Mouse (Mus musculus) midbrain, embryonic 14.5 days (tissue): ENCODE results near the gene Daw1. TPM values are rescaled to one million over a fixed set of nuclear protein-coding genes. Genes with fewer than 3 reads are reported as not detected.

Experiments used
- ATAC-seq: fragments of 200-750 bp; cut with Nextera tagmentation; 2 replicates; pipeline ENCODE4 v1.8.0; 2017; ENCODE audit warnings: moderate number of reproducible peaks, moderate library complexity; ENCODE audit not compliant: low FRiP score, low TSS enrichment
- DNase-seq: peaks from one replicate; pipeline ENCODE4 v3.0.0-alpha.2; 2015
- H3K27ac ChIP-seq: fragments of 300-500 bp; sonication (generic); replicated peaks from 2 replicates; pipeline ENCODE4 v1.5.1; 2014; ENCODE audit warnings: mild to moderate bottlenecking, low read depth, low read length, moderate library complexity
- H3K27me3 ChIP-seq: fragments of 300-500 bp; sonication (generic); 2 replicates; pipeline ENCODE4 v1.6.1; 2014; ENCODE audit warnings: low read length, control low read depth, mixed read lengths; ENCODE audit not compliant: control insufficient read depth, insufficient read depth
- H3K36me3 ChIP-seq: fragments of 300-500 bp; sonication (generic); 2 replicates; pipeline ENCODE4 v1.6.1; 2014; ENCODE audit warnings: low read length, control low read depth; ENCODE audit not compliant: control insufficient read depth, insufficient read depth
- H3K4me1 ChIP-seq: fragments of 300-500 bp; sonication (generic); 2 replicates; pipeline ENCODE4 v1.6.1; 2014; ENCODE audit warnings: mild to moderate bottlenecking, antibody characterized with exemption, low read length, control low read depth; ENCODE audit not compliant: control insufficient read depth, insufficient read depth
- H3K4me2 ChIP-seq: fragments of 300-500 bp; sonication (generic); 2 replicates; pipeline ENCODE4 v1.6.1; 2014; ENCODE audit warnings: mild to moderate bottlenecking, low read length, moderate library complexity
- H3K4me3 ChIP-seq: fragments of 300-500 bp; sonication (generic); replicated peaks from 2 replicates; pipeline ENCODE4 v1.5.1; 2014; ENCODE audit warnings: low read depth, low read length
- H3K9ac ChIP-seq: fragments of 300-500 bp; sonication (generic); replicated peaks from 2 replicates; pipeline ENCODE4 v1.6.1; 2014; ENCODE audit warnings: mild to moderate bottlenecking, low read length, moderate library complexity
- H3K9me3 ChIP-seq: fragments of 300-500 bp; sonication (generic); 2 replicates; pipeline ENCODE4 v1.6.1; 2016; ENCODE audit warnings: low read length, control low read depth, mixed read lengths; ENCODE audit not compliant: control insufficient read depth
- whole genome bisulfite sequencing: fragments of 180-500 bp; shearing (Covaris S2); extraction: QIAGEN DNeasy Blood & Tissue Kit; methylation state at CpG from one replicate; pipeline ENCODE4 v1.1.7; 2014; 5-methylcytosine and 5-hydroxymethylcytosine counted together
- polyA plus RNA-seq: library from polyadenylated mRNA; unstranded; fragments of >200 nt; fragmentation: Nextera tagmentation; extraction: Ambion mirVana; gene quantifications from 2 replicates; pipeline ENCODE4 v1.2.1, GENCODE M21; 2014

Gene Daw1
- polyA plus RNA-seq, 1 experiment from 2014 or later: 0.80 TPM

DNA sequence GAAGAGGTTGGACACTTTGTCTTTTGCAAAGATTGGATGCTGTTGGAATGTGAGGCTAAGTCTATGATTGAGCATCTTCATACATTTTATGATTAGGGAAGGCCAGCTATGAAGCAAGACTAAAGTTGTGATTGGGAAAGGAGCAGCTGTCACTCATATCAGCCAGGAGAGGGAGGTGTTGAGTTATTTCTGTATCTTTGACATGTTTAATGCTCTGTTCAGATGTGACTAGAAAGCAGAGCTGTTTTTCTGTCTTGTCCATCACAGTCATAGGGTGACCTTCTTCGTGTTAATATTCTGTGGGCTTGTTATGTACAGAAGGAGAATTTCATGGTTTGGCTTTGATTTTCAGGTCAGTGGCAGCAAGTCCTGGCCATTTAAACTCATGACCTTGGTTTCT, 63.5 kb downstream of the Daw1 start:
- Histone ChIP-seq H3K4me3 (no peak overlapping the region), H3K27ac (no peak overlapping the region), H3K4me2 (no peak overlapping the region), H3K27me3 (no peaks in the 10 kb centered on the region), H3K4me1 (no peaks in the 10 kb centered on the region), H3K36me3 (no peaks in the 10 kb centered on the region), H3K9me3 (no peaks in the 10 kb centered on the region; the same call in 1 of the 2 replicates), H3K9ac (no peak overlapping the region)
- ATAC-seq (no peak), DNase-seq (peak; percentile 58)
- WGBS: 77% methylated on average over 1 of the region's 1 CpGs

DNA sequence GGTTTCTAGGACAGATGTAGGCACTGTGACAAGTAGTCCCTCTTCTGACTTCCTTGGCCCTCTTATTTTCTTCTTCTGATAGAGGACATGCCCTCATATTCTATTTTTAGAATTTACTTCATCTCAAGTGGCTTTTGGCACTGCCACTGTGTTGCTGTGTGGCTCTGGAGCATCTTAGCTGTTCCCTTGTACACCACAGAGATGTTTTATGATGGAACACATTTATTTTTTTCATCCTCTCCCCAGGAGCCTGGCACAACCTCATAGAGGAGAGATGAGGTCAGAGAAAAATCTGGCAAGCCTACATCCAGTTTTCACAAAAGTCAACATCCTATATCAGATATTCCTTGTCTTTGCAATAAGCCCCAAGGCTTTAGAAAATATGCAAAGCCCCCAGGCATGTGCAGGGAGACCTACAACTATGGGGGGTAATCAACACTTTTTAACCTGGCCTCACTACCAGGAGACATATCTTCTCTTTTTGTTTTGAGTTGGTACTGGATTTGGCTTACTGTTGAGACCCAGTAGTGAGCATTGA, 64.9 kb downstream of the Daw1 start:
- Histone ChIP-seq H3K9ac (no peak overlapping the region), H3K27me3 (no peaks in the 10 kb centered on the region), H3K9me3 (no peaks in the 10 kb centered on the region; the same call in 1 of the 2 replicates), H3K27ac (no peak overlapping the region), H3K4me2 (no peak overlapping the region), H3K4me3 (no peak overlapping the region), H3K36me3 (no peaks in the 10 kb centered on the region), H3K4me1 (no peaks in the 10 kb centered on the region)
- ATAC-seq (no peak), DNase-seq (no peak)

DNA sequence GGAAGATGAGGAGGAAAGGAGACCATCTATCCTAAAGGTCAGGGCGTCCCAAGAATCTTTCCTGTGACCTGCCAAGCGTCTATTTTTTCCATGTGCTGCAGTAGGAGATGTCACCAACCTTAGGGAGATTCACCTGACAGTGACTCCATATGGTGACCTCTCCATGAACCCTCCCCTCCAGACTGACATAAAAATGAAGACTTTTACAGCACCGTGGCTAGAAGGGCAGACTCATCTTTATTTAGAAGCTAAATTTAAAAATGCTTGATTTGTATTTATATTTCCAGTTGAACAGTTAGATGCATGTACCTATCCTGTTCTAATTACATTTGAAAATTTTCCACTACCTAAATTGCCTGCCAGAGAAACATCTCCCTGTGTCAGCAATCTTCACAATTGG, 68.4 kb downstream of the Daw1 start:
- Histone ChIP-seq H3K27me3 (no peaks in the 10 kb centered on the region), H3K27ac (no peak overlapping the region), H3K9ac (no peak overlapping the region), H3K9me3 (no peaks in the 10 kb centered on the region), H3K4me2 (no peak overlapping the region), H3K4me1 (no peaks in the 10 kb centered on the region), H3K36me3 (no peaks in the 10 kb centered on the region), H3K4me3 (no peak overlapping the region)
- DNase-seq (no peak), ATAC-seq (no peak)
- 84% methylated on average over 3 of the region's 3 CpGs for WGBS

DNA sequence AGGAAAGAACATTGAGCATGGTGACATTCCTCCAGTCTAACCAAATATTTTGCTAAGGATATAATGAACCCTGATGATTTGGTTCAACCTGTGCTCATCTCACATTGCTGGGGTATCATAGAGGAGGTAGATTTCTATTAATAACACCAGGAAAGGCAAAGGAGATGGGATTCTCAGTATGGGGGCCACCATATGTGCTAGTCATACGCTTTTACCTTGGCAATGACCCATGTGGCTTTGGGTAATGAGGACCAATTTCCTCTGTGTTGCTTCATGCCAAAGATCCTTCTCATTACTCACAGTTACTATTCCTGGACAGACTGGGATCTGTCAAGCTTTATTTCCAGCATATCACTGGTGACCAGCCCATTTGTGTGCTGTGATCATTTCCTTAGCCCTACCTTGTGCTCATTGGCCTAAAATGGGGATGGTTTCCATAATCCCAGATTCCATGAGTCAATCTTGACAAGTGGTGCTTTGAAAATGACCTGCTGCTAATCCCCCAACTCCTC, 88.7 kb downstream of the Daw1 start:
- 97% methylated on average over 1 of the region's 1 CpGs for WGBS

DNA sequence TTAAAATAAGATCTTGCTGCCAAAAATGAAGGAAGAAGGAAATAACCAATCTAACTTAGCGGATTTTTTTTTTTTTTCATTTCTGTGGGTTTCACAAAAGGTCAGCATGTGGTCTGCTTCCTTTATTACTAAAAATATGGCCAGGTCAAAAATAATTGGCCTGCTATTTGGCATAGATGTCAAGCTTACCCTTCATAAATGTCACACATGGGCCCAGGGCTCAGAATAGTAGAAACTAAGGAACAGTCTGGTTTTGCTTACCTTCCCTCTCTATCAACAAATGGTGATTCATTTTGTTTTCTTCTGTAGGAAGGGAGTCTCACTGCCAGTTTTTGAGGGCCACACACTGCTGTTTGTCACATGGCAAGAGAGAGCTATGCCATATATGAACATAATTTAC, 92.2 kb downstream of the Daw1 start:
- H3K36me3 ChIP-seq: no peaks in the 10 kb centered on the region
- H3K9ac ChIP-seq: no peak overlapping the region
- no peak overlapping the region for H3K27ac ChIP-seq
- no peak overlapping the region for H3K4me3 ChIP-seq
- ATAC-seq (no peak), DNase-seq (no peak)
- no peaks in the 10 kb centered on the region for H3K4me1 ChIP-seq
- no peak overlapping the region for H3K4me2 ChIP-seq
- 90% methylated on average over 1 of the region's 1 CpGs for WGBS
- no peaks in the 10 kb centered on the region for H3K9me3 ChIP-seq
- no peaks in the 10 kb centered on the region for H3K27me3 ChIP-seq

More for the DNA sequence above, 88.7 kb downstream of the Daw1 start:
- Histone ChIP-seq H3K4me3 (no peak overlapping the region), H3K4me2 (no peak overlapping the region), H3K36me3 (no peaks in the 10 kb centered on the region), H3K27ac (no peak overlapping the region), H3K9me3 (no peaks in the 10 kb centered on the region), H3K9ac (no peak overlapping the region), H3K4me1 (no peaks in the 10 kb centered on the region), H3K27me3 (no peaks in the 10 kb centered on the region)
- ATAC-seq (no peak), DNase-seq (no peak)

Other genes with a start within 250 kb of the Daw1 start
- 0.46 and 0.66 TPM in 2 replicates for gene A030005L19Rik, start 246.4 kb upstream of the Daw1 start, polyA plus RNA-seq
- not detected in 2 replicates for gene A030014E15Rik, start 234.8 kb upstream of the Daw1 start, polyA plus RNA-seq
- not detected in 2 replicates for gene Gm6217, start 228.4 kb upstream of the Daw1 start, polyA plus RNA-seq
- not detected in 2 replicates for gene A030003K21Rik, start 216.4 kb upstream of the Daw1 start, polyA plus RNA-seq
- not detected in 2 replicates for gene Gm7544, start 203.7 kb upstream of the Daw1 start, polyA plus RNA-seq
- not detected in 2 replicates for gene Gm47955, start 199.5 kb upstream of the Daw1 start, polyA plus RNA-seq
- gene Gm47959, start 159.2 kb upstream of the Daw1 start, polyA plus RNA-seq: not detected in 2 replicates
- 0.15 and 0.79 TPM in 2 replicates for gene Slc19a3, start 121.3 kb upstream of the Daw1 start, polyA plus RNA-seq
- gene Krtap28-10, start 117.3 kb upstream of the Daw1 start, polyA plus RNA-seq: not detected in 2 replicates
- gene Gm47969, start 114.8 kb upstream of the Daw1 start, polyA plus RNA-seq: not detected in 2 replicates
- gene A030005K14Rik, start 100.4 kb upstream of the Daw1 start, polyA plus RNA-seq: not detected in 2 replicates
- gene Krtap28-13, start 98.8 kb upstream of the Daw1 start, polyA plus RNA-seq: not detected in 2 replicates
- gene Ccl20, start 43.0 kb upstream of the Daw1 start, polyA plus RNA-seq: not detected in 2 replicates
- 15.4 and 19.3 TPM in 2 replicates for gene Sphkap, start 248.4 kb downstream of the Daw1 start, polyA plus RNA-seq